Mouse (Mus musculus) kidney, adult 18-20 months (tissue): ENCODE results near the gene Smim4.
A peak's percentile ranks its signal among the peaks of the same experiment; 100 is the strongest.

Experiments
- DNase-seq: peaks from one replicate; pipeline ENCODE4 v3.0.0; 2021

Gene Smim4

DNA sequence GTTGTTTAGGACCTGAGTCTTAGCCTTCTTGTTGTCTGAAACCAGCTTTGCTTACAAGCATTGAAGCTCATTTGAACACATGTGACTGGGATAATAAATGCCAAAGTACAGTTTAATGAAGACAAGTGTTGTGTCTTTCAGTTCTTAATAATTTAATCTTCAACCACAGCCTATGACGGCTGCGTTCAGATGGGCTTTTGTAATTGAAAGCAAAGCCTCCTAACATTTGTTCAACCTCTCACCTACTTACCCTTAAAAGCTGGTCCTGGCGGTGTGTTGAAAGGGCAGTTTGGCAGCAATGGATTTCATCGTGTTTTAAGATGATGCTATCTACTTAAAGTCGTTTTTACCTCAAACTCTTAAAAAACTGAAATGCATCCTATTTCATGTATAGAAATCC is 16.6 kb downstream of the Smim4 start:
- DNase-seq: no peak

DNA sequence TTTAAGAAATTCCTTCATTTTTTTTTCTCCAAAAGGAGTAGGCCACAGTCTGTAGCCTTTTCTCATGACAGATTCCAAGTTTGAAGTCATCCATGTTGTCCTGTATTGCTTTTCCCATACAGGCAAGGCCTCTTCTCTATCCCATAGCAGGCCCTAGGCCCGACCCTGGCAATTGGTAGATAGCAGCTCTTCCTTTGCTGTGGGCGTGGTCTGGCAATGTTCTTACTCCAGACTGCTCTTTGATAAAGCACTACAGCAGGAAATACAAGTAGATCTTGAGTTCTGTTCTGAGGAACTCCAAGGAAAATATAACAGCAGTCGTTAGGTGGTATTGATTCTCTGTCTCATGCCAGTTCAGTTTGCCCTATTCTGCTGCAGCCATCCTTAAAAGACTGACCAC is 18.1 kb downstream of the Smim4 start:
- no peak for DNase-seq

DNA sequence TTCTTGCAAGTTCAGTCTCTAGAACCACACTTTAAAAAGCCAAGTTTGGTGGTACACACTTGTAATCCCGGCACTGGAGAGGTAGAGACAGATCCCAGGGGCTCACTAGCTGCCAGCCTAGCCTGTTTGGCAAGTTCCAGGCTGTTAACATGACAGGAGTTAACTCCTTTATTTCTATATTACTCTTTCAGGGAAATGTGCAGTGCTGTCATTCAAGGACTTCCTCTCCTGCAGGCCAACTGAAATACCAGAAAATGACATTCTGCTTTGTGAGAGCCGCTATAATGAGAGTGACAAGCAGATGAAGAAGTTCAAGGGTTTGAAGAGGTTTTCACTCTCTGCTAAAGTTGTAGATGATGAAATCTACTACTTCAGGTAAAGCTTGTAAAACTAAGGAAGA is 23.6 kb downstream of the Smim4 start:
- DNase-seq: no peak

DNA sequence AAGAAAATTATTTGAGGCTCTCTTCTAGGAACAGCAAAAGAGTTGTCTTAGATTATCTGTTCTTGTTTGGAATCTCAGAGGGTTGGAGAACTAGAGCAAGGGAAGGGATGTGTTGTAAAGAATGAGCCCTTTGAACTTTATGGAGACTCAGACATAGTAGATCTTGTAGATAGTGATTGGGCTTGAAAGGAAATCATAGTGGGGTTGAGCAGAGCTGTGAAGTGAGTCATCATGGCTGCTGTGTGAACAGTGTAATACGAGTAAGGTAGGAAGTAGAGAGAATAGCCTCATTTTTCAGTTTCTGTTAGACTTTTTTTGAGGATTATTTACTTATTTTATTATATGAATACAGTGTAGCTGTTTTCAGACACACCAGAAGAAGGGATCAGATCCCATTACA is 38.8 kb downstream of the Smim4 start:
- no peak for DNase-seq

DNA sequence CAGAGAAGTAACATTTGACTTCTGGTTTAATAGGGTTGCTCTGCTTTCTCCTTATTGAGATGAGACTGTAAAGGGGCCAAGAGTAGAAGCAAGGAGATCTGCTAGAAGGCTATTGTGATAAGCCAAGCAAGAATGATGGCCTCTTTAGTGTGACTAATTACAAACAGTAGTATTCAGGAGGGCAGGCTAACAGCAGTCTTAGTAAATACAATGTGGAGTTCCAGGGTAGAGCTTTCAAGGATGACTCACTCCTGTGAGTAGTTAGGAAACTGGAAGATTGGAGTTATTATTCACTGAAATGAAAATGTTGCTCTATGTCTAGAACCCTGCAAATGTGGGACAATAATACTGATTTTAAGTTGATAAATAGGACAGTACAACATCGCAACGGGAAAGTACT is 40.2 kb downstream of the Smim4 start:
- no peak for DNase-seq

DNA sequence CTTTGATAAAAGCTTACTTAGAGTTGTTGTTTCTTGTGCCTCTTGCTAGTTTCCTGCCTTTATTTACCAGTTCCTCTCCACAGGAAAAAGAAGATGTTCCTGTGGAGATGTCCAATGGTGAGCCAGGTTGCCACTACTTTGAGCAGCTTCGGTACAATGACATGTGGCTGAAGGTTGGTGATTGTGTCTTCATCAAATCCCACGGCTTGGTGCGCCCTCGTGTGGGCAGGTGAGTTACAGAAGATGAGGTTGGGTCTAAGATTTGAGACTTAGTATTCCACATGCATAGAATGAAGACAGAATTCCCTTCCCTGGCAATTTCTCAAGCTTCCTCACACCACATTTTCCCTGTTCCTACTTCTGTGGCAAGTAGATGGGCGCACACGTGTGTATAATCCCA is 41.3 kb downstream of the Smim4 start:
- DNase-seq: peak; percentile 18

DNA sequence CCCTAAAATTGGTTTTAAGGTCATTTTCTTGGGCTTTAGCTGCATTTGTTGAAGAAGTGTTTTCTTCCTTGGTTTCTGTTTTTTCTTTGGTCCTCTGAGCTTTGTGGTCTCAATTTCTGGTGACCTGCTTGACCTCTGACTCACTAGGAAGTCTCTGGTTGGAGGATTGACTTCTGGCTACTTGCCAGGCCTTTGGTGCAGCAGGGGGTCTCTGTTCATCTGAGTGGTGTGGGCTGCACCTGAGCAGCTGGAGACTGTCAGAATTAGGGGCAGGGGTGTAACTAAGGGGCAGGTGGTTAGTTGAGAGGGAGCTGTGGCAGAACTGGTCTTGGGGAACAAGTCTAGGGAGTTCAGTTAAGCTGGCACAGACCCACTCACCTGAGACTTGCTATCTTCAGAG is 47.6 kb downstream of the Smim4 start:
- no peak for DNase-seq

DNA sequence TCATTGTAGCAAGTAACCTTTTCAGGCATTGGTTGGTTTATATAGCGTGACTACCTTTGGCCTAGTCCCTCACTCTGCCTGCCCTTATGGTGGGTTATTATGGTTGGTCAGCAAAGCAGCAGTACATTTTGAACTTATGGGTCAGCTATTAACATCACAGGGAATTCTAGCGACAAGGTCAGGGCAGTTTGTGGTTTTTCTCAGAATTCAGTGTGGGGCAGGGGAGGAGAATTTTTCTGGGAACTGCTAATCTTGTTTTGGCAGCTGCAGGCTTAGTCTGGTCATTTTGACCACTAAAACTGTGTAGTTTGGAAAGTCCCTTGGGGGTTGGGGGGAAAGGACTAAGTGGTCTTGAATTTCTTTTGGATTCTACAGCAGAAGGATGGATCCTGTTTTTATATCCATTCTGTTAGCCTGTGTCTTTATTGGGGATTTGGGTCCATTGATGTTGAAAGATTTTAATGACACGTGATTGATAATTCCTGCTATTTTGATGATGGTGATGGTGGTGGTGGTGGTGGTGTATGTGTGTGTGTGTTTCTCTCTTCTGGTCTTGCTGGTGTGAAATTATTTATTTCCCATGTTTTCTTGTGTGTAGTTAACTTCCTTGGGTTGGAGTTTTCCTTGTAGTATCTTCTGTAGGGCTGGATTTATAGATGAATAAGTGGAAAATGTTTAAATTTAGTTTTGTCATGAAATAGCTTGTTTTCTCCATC is 49.3 kb downstream of the Smim4 start:
- DNase-seq: no peak

DNA sequence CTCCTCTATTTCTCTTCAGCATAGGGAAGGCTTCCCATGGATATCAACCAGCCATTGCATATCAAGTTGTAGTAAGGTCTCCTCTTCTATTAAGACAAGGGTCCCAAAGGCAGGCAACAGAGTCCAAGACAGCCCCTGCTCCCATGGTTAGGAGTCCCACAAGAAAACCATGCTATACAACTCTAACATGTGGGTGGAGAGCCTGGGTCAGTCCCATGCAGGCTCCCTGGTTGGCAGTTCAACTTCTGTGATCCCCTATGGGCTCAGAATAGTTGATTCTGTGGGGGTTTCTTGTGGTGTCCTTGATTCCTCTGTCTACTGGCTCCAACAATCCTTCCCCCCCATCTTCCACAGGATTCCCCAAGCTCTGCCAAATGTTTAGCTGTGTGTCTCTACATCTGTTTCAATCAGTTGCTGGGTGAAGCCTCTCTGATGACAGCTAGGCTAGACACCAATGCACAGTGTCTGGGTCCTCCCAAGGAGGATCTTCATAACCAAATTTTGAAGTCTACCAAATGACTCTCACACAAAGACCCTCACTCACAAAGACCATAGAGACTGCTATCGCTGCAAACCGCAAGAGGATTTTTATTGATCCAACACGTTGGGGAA is 50.1 kb downstream of the Smim4 start:
- DNase-seq: no peak

DNA sequence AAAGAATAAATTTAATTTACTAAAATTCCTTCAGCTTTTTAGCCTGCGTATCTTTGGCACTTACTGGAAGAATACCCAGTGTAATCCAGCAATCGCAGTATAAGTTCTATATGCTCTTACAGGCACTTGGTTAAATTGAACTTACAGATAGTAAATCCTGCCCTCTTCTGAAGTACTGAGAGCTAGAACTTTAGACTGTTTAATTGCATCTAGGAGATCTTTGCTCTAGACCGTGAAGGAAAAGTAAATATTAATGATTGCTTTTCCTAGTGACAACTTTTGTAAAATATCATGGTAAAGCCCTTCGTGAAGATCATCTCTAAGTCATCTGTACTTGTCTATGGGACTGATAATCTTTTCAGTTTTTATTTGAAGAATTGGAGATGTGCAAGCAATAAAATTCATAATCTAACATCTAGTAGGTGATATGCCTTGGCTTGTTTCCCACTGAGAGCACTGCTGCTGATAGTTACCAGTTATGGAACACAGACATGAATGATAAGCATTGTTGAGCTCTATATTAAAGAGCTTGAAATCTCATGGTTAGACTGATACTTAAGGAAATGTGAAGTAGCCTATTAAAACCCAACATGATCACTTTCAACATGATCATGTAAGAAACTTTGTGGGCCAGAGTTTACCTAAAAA is 59.5 kb downstream of the Smim4 start:
- no peak for DNase-seq

DNA sequence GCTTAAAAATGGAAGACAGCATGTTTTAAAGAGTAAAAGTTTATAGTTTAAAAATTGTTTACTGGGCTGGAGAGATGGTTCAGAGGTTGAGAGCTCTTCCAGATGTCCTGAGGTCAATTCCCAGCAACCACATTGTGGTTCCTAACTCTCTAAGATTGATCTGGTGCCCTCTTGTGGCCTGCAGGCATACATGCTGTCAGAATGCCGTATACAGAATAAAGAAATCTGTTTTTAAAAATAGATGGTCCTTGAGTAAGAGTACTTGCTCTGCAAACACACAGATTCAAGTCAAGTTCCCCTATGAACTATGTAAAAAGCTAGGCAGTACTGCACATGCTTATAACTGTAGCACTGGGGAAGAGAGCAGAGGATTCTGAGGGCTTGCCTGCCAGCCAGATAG is 66.5 kb downstream of the Smim4 start:
- DNase-seq: no peak

DNA sequence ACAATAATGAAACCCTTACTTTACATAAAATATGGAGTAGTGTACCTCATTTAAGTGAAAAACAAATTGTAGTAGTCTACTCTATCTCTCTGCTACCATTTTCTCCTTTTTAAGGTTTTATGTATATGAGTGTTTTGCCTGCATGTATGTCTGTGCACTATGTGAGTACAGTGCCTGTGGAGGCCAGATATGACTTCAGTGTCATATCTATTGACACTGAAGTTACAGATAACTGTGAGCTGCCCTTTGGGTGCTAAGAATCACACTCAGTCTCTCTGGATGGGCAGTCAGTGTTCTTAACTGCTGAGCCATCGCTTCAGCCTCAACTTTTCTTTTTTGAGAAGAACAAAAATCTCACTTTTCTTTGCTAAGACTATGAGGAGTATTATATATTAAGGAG is 82.9 kb downstream of the Smim4 start:
- no peak for DNase-seq

DNA sequence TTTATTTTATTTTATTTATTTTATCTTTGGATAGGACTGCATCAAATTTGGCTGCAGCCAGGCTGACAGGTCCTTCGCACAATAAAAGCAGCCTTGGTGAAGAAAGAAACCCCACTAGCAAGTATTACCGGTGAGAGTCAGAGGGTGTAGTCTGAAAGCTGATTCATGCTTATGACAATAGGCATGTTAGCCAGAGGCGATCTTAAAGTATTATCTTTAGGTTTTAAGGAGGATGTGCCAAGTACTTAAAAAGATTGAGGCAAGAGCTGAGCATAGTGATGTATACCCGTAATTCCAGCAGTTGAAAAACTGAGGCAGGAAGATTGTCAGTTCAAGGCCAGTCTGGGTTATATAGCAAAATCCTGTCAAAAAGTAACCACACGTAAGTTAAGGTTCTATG is 83.5 kb downstream of the Smim4 start:
- no peak for DNase-seq
